In genomic region chr15:28203111-28204075, GRCm38 (mm10) we compare ENCODE assay signal across 20 mouse cellular contexts. TPM values are rescaled to one million over a fixed set of nuclear protein-coding genes. Genes with fewer than 3 reads are reported as not detected.
DNase-seq lines count a peak whose midpoint lies in the region; ATAC-seq lines count a peak whose summit lies in the region.
"Had no signal": no experiment of that assay in that cellular context is flagged by ENCODE, and none has a peak within 500 bp of the region (broad histone marks: within the 10 kb centered on the region; RNA-seq: fewer than 3 reads in every experiment).

Dnah5 (plus strand) TSS chr15:28203752.

- no peak within 1 kb of the TSS for H3K27ac ChIP-seq in neural tube, embryonic 11.5 days (ENCODE audit: low read depth, low read length)
- H3K27ac ChIP-seq: hindbrain, embryonic 15.5 days; limb, embryonic 15.5 days; macrophage had no signal

- H3K4me1 ChIP-seq in neural tube, embryonic 11.5 days (ENCODE audit: control insufficient read depth, insufficient read depth, low read length) = no peaks in the 10 kb centered on the region
- H3K4me1 ChIP-seq: hindbrain, embryonic 15.5 days; limb, embryonic 15.5 days had no signal

- H3K27me3 ChIP-seq in neural tube, embryonic 11.5 days (ENCODE audit: control insufficient read depth, insufficient read depth, low read length) = peaks cover 43% of the 10 kb centered on the region
- H3K27me3 ChIP-seq: limb, embryonic 15.5 days had no signal

- ATAC-seq in neural tube, embryonic 11.5 days (ENCODE audit: insufficient read depth, low FRiP score, low TSS enrichment) = peak; percentile 83
- no peak for ATAC-seq in CD4-positive, CD25-positive, alpha-beta regulatory T cell, adult 4 months

- intact Hi-C loops in heart, postnatal 36 days (cut with DNase I) = no loop called here

- WGBS in neural tube, embryonic 11.5 days = 33% methylated on average over 20 of the region's 20 CpGs

- peak; percentile 65 for DNase-seq in heart, adult 11 months
- no peak for DNase-seq in heart, postnatal 36 days
- peak; percentile 40 for DNase-seq in neural tube, embryonic 11.5 days (ENCODE audit: low spot score)
- DNase-seq in neural tube, embryonic 10.5 days (ENCODE audit: extremely low spot score, low spot score) = no peak
- DNase-seq in mesoderm, embryonic 11.5 days (ENCODE audit: low read depth, low spot score) = peak; percentile 61
- no peak for DNase-seq in right cerebral cortex, adult 2 months (ENCODE audit: low spot score in 2 of 2)
- DNase-seq: adrenal gland, postnatal 10 days; cerebellum, adult 9-10 months; embryo, embryonic 11 days; kidney, adult 9 months; lung, adult 2 months; thymus, adult 2 months had no signal

- H3K9ac ChIP-seq in neural tube, embryonic 11.5 days (ENCODE audit: low read length) = no peak within 1 kb of the TSS
- H3K9ac ChIP-seq: hindbrain, embryonic 15.5 days; limb, embryonic 15.5 days had no signal

- no peaks in the 10 kb centered on the region for H3K36me3 ChIP-seq in neural tube, embryonic 11.5 days (ENCODE audit: control insufficient read depth, insufficient read depth, low read length)
- H3K36me3 ChIP-seq: hindbrain, embryonic 15.5 days; limb, embryonic 15.5 days had no signal

- H3K9me3 ChIP-seq in neural tube, embryonic 11.5 days (ENCODE audit: control insufficient read depth, low read length) = no peaks in the 10 kb centered on the region
- H3K9me3 ChIP-seq: hindbrain, embryonic 15.5 days; limb, embryonic 15.5 days had no signal

- no peak within 1 kb of the TSS for H3K4me3 ChIP-seq in neural tube, embryonic 11.5 days (ENCODE audit: low read depth, low read length)
- H3K4me3 ChIP-seq: hindbrain, embryonic 15.5 days; limb, embryonic 15.5 days; myocyte had no signal

- H3K4me2 ChIP-seq in neural tube, embryonic 11.5 days (ENCODE audit: low read depth) = no peak within 1 kb of the TSS
- H3K4me2 ChIP-seq: hindbrain, embryonic 15.5 days; limb, embryonic 15.5 days had no signal

RNA-seq across cellular contexts. Expression of gene Dnah5, which starts in this region (rescaled TPM):
- total RNA-seq in heart, postnatal 36 days (2021) = under 1 TPM in 1 of 2 experiments, not detected in 1; 0.03 TPM
- polyA plus RNA-seq in neural tube, embryonic 11.5 days (2014; fragmentation: Nextera tagmentation; extraction: Ambion mirVana) = 0.11 and 0.15 TPM in 2 replicates
- not detected for polyA plus RNA-seq in CD4-positive, CD25-positive, alpha-beta regulatory T cell, adult 4 months (2017; shearing (Covaris generic))
- total RNA-seq: granulocyte monocyte progenitor cell, adult 5-6 weeks; MEL had no signal
- polyA plus RNA-seq: heart, embryonic 14.5 days; macrophage had no signal

Comparison
In these comparisons a context has a peak if more than half of its experiments do, and no peak if none do; other contexts are left out.
1. DNase-seq: peak in heart, adult 11 months (single experiment) and mesoderm, embryonic 11.5 days (single experiment); none in heart, postnatal 36 days (0 of 2), neural tube, embryonic 10.5 days (single experiment) and right cerebral cortex, adult 2 months (0 of 2).
2. Peak in DNase-seq and ATAC-seq in neural tube, embryonic 11.5 days; RNA of the gene not detected or under 1 TPM.